Mouse (Mus musculus) cerebellum, adult 9-11 months (tissue): ENCODE measurements around the gene 1700034J05Rik.

Experiments
- DNase-seq: peaks from one replicate; pipeline ENCODE4 v3.0.0; 2022

1700034J05Rik gene

DNA sequence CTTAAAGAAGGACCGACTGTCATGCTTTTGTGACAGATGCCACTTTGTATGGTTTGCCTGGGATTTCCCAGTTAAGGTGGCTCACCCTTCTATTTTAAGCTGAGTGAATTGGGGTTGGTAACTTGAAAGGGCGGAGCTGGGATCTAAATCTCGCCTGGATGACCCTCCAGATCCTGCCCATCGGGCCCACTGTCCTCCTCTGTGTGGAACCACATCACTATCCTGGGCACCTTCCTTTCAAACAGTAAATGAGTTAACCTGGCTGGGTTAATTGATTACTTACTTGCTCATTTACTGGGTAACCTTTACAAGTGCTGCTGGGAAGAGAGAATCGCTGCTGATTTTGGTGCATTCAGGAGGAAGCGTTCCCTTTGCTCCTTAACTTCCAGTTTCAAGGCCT lies 35.9 kb downstream of the 1700034J05Rik start:
- DNase-seq = no peak

DNA sequence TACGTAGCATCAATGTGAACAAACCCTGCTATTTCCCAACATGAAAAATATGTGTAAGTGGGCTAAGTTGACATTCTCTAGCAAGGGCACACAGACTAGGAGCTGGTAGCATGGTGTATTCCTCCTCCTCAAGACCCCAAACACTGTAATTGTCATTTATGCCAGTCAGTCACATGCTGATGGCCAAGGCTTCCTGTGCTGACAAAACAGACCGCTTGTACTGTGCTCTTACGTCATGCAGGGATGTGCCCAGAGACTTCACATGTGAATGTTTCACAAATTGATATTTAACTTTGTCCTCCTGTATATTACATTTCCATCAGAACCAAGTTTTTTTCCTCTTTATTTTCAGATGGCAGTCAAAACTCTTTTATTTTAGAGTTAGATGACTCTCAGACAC lies 36.8 kb downstream of the 1700034J05Rik start:
- no peak for DNase-seq

GRCm38 (mm10) chr6:146915808-146916207 lies 38.4 kb downstream of the 1700034J05Rik start:
- no peak for DNase-seq

DNA sequence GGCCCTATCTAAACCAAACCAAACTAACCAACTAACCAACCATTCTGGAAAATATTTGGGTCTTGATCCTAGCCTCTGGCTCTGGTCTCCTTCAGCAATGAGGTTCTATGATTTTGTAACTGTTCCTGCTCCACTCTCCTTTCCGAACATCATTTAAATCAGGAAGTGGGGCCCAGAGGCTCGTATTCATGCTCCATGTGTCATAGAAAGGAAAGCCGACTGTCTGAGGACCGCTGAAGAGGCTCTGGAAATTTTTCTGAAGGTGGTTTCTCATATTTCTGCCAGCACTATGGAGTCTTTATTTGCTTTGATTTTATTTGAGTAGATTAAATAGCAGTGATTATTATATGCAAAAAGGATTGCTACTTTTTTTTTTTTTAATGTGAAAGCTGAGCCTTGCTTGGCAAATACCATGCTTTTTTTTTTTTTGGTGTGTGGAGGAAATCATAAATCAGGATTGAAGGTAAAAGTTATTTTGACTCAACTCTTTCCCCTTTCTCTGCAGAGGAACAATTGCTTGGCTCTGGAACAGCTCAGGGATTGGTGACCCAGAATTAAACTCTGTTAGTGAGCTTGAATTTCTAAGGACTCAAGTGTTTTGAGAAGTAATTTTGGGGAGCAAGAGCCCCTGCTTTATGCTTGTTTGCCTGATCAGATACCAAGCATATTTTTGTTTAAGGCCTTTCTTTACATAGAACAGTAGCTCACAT lies 40.6 kb downstream of the 1700034J05Rik start:
- no peak for DNase-seq

DNA sequence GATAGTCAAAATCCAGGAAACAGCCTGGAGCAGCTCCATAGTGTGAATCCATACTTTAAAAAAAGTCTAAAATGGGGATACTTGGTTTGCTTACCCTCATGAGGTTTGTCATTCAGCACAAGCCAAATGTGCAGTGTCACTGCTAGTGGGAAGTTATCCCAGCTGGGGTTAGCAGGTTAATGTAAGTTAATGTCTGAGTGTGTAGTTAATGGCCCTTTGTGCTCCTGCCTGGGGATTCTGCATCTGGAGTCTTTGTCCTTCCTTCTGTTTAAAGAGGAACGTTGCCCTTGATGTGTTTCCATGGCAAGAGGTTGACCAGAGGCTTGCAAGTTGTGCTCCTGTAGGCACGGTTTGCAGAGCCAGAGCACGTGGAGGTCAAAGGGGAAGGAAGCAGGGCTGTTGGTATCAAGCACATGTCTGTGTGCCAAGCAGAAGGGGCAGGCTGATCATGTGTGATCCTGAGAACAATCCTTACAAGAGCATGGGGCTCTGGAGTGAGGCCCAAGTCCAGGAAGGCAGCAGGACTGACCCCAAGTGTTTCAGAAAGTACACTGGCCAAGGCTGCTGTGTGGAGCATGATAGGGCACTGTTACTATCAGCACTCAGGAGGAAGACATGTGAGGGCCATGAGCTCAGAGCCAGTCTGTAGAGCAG lies 41.3 kb downstream of the 1700034J05Rik start:
- no peak for DNase-seq

GRCm38 (mm10) chr6:146910801-146911200 lies 43.4 kb downstream of the 1700034J05Rik start:
- no peak for DNase-seq

DNA sequence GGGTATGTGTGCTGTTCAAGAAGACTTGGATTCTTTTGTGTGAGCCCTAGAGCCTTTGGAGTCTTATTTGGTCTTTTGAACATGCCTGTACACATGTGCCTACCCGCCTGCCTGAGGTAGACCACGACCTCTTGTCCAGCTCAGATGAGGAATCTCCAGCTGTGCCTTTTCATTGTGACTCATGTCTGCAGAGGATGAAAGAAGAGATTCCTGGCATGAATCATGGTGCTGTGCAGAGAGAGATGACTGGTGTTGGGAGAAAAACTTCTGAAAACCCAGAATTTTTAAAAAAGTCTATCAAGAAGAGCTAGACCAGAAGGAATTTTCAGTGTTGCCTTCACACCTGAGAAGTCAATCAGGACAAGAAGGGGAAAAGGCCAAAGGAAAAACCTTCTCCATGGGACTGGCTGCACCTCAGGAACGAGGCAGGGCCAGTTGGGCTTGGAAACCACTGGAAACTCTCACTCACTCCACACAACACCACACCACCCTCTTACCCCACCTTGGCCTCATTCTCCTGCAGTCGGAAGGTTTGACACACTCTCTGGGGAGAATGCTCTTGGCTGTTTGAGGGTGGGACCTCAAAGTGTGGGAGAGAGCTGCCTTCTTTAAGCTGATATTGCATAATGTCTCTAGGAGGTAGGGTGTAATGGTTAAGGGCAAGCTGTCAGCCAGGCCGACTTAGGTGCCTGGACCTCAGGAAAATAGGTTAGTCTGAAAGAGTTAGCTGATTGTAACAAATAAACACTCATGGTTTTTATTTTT lies 44.3 kb downstream of the 1700034J05Rik start:
- DNase-seq = no peak

DNA sequence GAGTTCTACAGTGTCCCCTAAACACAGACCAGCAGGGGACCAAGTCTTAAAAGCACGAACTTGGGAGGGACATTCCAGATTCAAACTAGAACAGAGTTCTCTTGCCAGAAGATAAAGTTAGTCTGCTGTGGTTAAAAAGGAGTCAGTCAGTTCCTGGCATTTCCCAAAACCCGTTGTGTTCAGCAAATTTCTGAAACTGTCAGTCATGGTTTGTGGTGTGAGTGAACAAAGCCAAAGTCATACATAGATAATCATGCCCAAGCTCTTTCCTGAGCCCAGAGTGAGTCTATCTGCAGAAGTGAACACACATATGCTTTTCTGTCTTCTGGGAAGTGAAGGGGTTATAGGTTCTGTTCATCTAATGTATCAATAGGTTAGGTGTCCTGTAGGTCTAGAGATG lies 45.4 kb downstream of the 1700034J05Rik start:
- DNase-seq = no peak

DNA sequence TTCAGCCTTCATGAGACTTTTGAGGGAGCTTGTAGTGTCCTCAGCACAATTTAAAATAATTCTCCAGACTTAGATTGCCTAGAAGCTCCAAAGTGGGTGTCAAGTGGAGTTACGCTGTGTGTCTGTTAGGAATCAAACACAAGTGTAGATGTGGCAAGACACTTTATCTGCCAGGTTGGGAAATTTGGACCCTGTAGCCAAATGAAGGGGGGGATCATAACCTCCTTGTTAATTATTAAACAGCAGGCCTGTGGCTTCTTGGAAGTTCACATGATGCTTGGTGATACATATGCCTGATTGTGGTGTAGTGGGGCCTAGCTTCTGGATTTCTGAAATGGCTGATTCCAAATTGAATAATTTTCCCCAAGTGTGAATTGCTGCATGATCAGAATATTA lies 46.4 kb downstream of the 1700034J05Rik start:
- DNase-seq = no peak

DNA sequence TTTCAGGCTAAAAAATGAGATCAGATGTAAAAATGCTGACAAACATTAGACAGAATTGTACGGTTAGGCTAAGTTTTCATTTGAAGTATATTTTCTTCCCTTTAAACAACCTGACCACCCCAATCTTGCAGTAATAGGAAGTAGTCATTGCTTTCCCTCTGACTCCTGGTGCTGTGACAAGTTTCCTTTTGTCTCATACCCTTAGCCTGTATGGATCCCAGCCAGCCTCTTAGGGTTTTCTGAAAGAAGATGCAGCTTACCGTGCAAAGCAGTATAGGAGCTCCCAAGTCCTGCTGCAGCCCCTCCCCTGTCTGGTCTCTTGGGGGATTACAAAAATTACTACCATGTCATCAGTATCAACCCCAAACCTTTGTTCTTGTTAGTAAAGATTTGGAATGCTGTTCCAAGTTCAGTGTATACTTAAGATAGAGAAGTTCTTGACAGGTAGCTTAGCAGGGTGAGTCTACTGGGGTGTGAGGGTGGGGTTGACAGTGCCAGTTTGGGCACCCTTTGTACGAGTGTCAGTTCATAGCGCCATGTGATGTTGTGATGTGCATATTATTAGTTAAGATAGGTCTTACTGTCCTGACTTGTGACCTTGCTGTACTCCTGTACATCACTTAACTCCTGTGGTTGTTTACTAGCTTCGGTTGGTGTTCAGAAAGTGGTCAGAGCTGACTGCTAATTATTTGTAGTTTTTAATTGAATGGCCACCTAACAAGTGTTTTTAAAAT lies 47.0 kb downstream of the 1700034J05Rik start:
- DNase-seq = no peak

DNA sequence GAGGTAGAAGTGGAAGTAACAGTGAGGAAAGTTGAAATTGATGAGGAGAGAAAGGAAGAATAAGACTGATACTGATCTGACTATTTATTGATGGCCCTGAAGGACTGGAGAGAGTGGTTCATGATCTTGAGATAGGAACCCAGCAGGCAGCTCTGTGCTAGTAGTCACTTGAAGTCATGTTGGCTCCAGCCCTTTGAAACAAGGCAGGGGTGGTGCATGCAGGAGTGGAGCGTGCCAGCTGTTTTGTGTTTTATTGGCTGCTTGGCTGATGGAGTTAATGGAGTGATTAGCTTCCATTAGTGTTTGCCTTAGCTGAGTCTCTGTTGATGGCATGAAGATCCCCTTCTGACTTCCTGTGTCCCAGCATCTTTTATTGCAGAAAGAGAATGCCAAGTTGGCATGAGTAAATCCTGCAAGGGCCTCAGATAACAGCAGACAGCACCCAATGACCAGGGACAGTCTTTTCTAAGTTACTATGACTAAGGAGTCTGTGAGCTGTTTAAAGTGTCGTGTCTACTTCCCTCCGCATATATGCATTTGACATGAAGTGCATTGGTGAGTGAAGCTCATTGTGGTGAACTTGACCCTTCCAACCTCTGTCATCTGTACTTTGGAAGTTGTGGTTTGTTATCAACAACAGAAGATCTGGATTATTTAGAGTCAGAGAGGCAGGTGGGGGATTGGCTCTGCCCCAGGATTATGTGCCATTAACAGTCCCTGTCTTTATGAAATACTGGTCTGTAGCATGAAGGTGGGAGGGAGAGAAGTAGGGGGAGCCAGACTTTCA lies 48.0 kb downstream of the 1700034J05Rik start:
- DNase-seq = no peak

DNA sequence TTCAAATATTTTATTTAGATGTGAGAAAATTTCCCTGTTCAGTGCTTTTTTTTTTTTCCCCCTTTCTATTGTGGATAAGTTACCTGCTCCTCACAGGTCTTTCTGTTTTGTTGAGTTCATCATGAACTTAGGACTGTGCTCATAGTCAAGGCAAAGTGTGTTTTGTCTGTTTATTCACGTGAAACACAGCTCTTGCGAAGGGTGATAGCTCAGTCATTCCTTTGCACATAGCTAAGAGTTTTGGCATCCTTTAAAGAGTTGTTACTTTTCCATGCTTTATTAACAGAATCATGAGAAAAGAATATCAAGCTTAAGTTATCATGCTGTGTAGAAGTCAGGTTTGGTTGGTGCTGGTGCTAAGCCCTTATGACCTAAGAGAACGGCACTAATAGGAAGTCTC lies 49.5 kb downstream of the 1700034J05Rik start:
- no peak for DNase-seq

DNA sequence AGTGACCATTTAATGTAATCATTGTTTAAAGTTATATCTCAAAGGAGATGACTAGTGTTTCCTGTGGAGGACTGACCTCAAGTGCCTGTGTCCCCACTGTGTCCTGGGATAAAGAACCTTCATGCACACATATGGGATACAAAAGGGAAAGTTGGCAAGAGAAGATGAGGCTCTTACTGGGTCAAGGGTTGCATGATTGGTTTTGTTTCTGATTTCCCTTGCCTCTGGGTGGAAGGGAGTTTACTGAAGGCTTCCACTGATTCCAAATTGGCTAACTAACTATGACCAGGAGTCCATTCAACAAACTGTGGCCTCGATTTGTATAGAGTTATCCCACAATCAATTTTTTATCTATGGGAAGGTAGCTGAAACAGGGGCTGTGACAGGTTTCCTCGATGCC lies 50.6 kb downstream of the 1700034J05Rik start:
- DNase-seq = no peak

DNA sequence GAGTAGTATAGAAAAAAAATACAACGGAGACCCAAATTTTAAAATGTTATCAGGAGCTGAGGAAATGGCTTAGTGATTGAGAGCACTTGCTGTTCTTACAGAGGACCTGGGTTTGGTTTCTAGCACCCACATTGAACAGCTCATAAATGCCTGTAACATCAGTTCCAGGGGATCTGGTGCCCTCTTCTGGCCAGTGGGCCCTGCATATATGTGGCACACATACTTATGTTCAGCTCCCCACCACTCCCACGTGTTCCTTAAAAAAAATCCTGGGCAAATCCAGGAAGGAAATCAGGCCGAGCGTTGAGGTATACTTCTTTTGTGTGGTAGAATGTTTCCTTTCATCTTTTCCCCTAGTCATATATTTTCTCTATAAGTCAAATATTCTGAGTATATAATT lies 52.3 kb downstream of the 1700034J05Rik start:
- no peak for DNase-seq
